Mouse (Mus musculus): Measurements from ENCODE around the gene Aaed1. TPM values are rescaled to one million over a fixed set of nuclear protein-coding genes. Genes with fewer than 3 reads are reported as not detected.
"Not testable (repeated sequence)": the region's sequence is repeated elsewhere in the genome, so short reads cannot be mapped to it uniquely, and the experiment has no call there.

Gene Aaed1
- polyA plus RNA-seq, 1 experiment from 2014 or later = 13.4 TPM

DNA sequence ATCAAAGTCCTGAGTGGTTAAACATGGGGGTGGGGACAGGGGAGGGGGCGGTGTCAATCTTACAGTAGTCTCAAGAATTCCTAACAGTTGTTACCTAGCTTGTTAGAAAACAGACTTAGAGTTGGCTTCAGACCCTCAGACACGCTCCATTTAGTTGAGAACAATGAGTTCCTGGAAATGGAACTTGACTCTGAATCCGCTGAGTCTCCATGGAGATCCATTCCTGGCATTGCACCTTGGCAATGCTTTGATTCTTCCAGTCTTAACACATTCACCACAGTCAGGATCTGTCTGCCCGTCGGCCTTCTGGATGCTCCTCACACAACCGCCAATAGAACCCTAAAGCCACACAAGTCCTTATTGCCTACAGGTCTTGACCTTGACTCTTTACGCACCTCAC is 52.6 kb downstream of the Aaed1 start:
- no peaks in the 10 kb centered on the region for H3K27me3 ChIP-seq
- ATAC-seq (ENCODE audit: low FRiP score, low read depth) = no peak
- WGBS = 66% methylated on average over 7 of the region's 7 CpGs

DNA sequence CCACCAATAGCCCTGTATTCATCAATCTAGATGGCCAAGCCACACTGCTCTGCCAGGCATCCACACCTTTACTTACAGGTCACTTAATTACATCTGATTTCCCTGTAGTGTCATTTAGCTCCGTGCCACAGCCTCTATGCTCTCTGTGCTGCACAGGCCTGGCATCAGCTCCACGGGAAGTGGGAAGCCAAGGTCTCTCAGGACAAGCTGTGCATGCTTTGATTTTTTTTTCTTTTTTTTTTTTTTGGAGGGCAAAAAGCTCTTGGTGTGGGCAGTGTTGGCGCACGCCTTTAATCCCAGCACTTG is 54.0 kb downstream of the Aaed1 start:
- Histone ChIP-seq H3K4me1 (replicated peaks) (peaks cover 6% of the 10 kb centered on the region; the same call in 1 of the 2 replicates), H3K4me2 (no peak overlapping the region), H3K27ac (replicated peaks) (no peak overlapping the region; the same call in 1 of the 2 replicates), H3K4me3 (no peak overlapping the region), H3K9ac (no peak overlapping the region), H3K9me3 (no peaks in the 10 kb centered on the region), H3K36me3 (no peaks in the 10 kb centered on the region), H3K27me3 (no peaks in the 10 kb centered on the region)
- peak; percentile 61; the same call in 1 of the 2 replicates for ATAC-seq (ENCODE audit: low FRiP score, low read depth)
- WGBS = 60% methylated on average over 4 of the region's 4 CpGs

More for the DNA sequence above, 52.6 kb downstream of the Aaed1 start:
- H3K4me2 ChIP-seq = no peak overlapping the region
- no peaks in the 10 kb centered on the region for H3K9me3 ChIP-seq
- H3K36me3 ChIP-seq = no peaks in the 10 kb centered on the region
- H3K4me3 ChIP-seq = no peak overlapping the region
- no peak overlapping the region for H3K27ac ChIP-seq (replicated peaks)
- H3K4me1 ChIP-seq (replicated peaks) = peaks cover 6% of the 10 kb centered on the region; the same call in 1 of the 2 replicates
- H3K9ac ChIP-seq = no peak overlapping the region

DNA sequence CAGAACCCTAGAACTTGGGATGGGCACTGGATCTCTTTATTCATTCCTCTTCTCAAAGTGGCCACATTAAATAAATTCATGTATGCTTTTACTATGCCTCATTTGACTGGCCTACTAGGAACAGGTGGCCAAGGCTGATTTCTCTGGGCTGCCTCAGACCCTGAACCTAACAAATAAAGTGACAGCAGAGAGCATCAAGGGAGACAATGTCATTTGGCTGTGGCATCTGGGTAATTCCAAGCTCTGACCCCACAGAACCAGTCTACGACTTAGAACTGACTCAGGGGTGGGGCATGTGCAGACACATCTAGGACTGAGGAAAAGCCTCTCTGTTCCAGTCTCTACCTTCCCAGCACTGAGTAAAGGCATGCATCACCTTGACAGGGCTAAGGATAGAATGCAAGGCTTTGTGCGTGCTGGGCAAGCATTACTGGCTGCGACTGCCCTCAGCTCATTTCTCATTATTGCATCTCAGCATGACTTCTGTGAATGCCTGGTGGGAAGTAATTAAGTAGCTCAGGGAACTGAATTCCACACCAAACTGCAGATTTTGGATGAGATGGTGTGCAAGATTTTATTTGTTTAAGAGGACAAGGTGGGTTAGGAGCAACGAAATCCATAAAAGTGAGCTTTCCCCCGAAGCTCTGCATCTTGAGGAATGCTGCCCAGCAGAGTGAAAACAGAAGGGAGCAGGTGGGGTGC is 54.5 kb downstream of the Aaed1 start:
- no peaks in the 10 kb centered on the region for H3K9me3 ChIP-seq
- H3K27me3 ChIP-seq = no peaks in the 10 kb centered on the region
- WGBS = 16% methylated on average over 5 of the region's 5 CpGs
- no peak overlapping the region; the same call in 1 of the 2 replicates for H3K27ac ChIP-seq (replicated peaks)
- no peak overlapping the region for H3K4me3 ChIP-seq
- no peak overlapping the region for H3K9ac ChIP-seq
- peaks cover 6% of the 10 kb centered on the region; the same call in 1 of the 2 replicates for H3K4me1 ChIP-seq (replicated peaks)
- no peak overlapping the region for H3K4me2 ChIP-seq
- ATAC-seq (ENCODE audit: low FRiP score, low read depth) = peak; percentile 77; the same call in 1 of the 2 replicates
- no peaks in the 10 kb centered on the region for H3K36me3 ChIP-seq

DNA sequence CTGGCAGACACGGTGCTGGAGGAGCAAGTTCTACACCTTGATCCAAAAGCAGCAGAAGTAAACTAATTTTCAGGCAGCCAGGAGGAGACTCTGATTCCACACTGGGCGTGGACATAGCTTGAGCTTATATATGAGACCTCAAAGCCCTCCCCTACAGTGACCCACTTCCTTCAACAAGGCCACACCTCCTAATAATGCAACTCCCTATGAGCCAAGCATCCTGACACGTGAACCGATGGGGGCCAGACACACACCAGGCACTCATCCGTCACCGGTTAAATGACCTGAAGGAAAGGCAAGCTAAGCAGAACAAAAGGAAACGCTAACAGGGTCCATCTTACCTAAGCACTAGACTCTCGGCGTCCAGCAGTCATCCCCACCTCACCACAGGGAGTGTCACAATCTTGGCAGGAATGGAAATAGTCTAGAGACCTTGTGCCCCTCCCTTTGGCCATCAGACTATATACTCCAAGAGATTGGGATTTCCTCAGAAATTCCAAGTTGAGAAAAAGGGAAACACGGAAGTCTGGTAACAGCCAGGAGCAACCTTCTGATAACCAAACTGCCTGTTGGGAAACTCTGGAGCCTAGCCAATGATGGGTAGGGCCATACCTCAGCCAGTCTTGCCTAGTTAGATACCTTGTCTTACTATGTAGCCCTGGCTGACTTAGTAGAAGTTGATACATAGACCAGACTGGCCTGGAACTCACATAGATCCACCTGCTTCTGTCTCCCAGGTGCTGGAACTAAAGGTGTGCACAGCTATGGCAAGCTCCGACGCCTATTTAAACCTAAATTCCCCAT is 55.3 kb downstream of the Aaed1 start:
- Histone ChIP-seq H3K36me3 (no peaks in the 10 kb centered on the region), H3K27ac (replicated peaks) (no peak overlapping the region), H3K27me3 (no peaks in the 10 kb centered on the region), H3K4me3 (no peak overlapping the region), H3K4me1 (replicated peaks) (peaks cover 6% of the 10 kb centered on the region; the same call in 1 of the 2 replicates), H3K9me3 (no peaks in the 10 kb centered on the region), H3K4me2 (no peak overlapping the region), H3K9ac (no peak overlapping the region)
- no peak; the same call in 1 of the 2 replicates for ATAC-seq (ENCODE audit: low FRiP score, low read depth)
- WGBS = 76% methylated on average over 12 of the region's 12 CpGs

GRCm38 (mm10) chr13:64254185-64254584 is 58.3 kb downstream of the Aaed1 start:
- not testable (repeated sequence) for H3K36me3 ChIP-seq; H3K4me1 ChIP-seq (replicated peaks); H3K27me3 ChIP-seq; H3K27ac ChIP-seq (replicated peaks); H3K9ac ChIP-seq; H3K4me2 ChIP-seq; H3K9me3 ChIP-seq; ATAC-seq (ENCODE audit: low FRiP score, low read depth); H3K4me3 ChIP-seq
- WGBS = 82% methylated on average over 10 of the region's 11 CpGs

GRCm38 (mm10) chr13:64253697-64254096 is 58.8 kb downstream of the Aaed1 start:
- Histone ChIP-seq H3K4me3 (no peak overlapping the region), H3K4me2 (no peak overlapping the region), H3K27ac (replicated peaks) (no peak overlapping the region), H3K36me3 (no peaks in the 10 kb centered on the region), H3K9me3 (no peaks in the 10 kb centered on the region), H3K4me1 (replicated peaks) (peaks cover 8% of the 10 kb centered on the region), H3K9ac (no peak overlapping the region), H3K27me3 (no peaks in the 10 kb centered on the region)
- no peak for ATAC-seq (ENCODE audit: low FRiP score, low read depth)

- no peak overlapping the region for H3K9ac ChIP-seq
- no peaks in the 10 kb centered on the region for H3K9me3 ChIP-seq
- peaks cover 8% of the 10 kb centered on the region; the same call in 1 of the 2 replicates for H3K4me1 ChIP-seq (replicated peaks)
- no peak for ATAC-seq (ENCODE audit: low FRiP score, low read depth)
- no peak overlapping the region for H3K27ac ChIP-seq (replicated peaks)
- H3K4me2 ChIP-seq = no peak overlapping the region
- no peaks in the 10 kb centered on the region for H3K36me3 ChIP-seq
- WGBS = 74% methylated on average over 5 of the region's 5 CpGs
- H3K27me3 ChIP-seq = no peaks in the 10 kb centered on the region
- no peak overlapping the region for H3K4me3 ChIP-seq
Observed at GRCm38 (mm10) chr13:64252147-64252546, 60.4 kb downstream of the Aaed1 start.

GRCm38 (mm10) chr13:64250363-64250762 is 62.1 kb downstream of the Aaed1 start:
- Histone ChIP-seq H3K9ac (no peak overlapping the region), H3K9me3 (no peaks in the 10 kb centered on the region), H3K4me2 (no peak overlapping the region), H3K27ac (replicated peaks) (no peak overlapping the region), H3K36me3 (no peaks in the 10 kb centered on the region), H3K4me1 (replicated peaks) (peaks cover 8% of the 10 kb centered on the region; the same call in 1 of the 2 replicates), H3K27me3 (no peaks in the 10 kb centered on the region), H3K4me3 (no peak overlapping the region)
- 40% methylated on average over 1 of the region's 1 CpGs for WGBS
- ATAC-seq (ENCODE audit: low FRiP score, low read depth) = no peak

DNA sequence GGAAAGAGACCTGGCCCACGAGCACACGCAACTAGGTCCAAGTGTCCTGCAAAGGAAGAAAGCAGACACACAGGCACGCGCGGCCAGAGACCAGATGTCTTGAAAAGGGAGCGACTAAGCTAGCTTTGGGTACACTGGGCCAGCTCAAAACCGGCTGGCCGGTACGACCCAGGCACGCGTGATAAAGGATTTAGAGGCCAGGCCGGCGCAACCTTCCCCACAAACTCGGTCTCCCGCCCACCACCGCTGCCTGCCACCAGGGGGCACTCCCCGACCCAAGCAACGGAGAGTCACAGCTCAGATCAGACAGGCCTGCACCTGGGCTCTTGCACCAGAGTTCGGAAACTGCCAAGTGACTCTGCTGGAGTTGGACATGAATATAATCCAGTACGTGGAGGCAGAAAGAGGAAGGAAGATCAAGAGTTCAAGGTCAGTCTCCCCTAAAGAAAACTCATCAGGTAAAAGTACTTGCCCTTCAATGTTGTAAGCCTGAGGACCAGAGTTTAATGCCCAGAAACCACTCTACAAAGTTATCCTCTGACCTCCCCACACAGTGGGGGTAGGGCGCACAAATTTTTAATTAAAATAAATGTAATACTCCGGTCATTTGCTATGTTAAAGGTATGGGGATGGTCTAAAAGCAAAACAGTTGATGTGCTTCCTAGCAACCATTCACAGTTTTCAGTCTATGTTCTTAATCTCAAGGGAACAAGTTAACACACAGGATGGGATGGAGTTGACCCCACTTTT is 63.6 kb downstream of the Aaed1 start:
- Histone ChIP-seq H3K4me3 (peak overlapping the region; percentile 41), H3K27me3 (no peaks in the 10 kb centered on the region), H3K36me3 (no peaks in the 10 kb centered on the region), H3K4me1 (replicated peaks) (peaks cover 8% of the 10 kb centered on the region; the same call in 1 of the 2 replicates), H3K9me3 (no peaks in the 10 kb centered on the region), H3K9ac (peak overlapping the region; percentile 41), H3K27ac (replicated peaks) (no peak overlapping the region), H3K4me2 (peak overlapping the region; percentile 84)
- WGBS = 8% methylated on average over 22 of the region's 22 CpGs
- ATAC-seq (ENCODE audit: low FRiP score, low read depth) = peak; percentile 79

DNA sequence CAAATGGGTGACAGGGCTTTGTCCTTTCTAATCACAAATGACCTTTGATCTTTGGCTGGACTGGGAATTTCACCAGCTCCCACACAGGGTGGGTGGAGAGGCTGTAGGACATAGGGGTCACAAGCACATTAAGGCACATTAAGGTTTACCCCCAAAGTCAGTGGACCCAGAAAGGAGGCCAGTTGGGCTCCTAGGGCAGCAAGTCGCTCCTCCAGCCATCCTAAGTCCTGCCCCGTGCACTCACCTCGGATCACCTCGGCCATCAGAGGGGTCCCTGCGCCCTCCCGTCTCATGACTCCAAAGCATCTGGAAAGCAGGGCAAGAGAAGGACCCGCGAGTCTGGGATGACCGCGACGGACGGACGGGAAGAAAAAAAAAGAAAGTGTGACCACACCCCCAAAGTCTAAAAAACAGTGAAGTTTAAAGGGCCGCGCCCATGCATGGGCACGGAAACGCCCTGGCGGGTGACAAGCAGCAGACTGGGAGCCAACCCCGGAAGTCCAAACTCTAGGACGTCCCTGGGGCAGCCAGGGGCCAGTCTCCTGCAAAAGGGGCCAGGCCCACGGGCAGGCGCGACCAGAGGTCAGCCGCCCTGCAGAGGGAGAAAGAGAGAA is 64.2 kb downstream of the Aaed1 start:
- Histone ChIP-seq H3K4me2 (peak overlapping the region; percentile 84), H3K27me3 (no peaks in the 10 kb centered on the region), H3K9me3 (no peaks in the 10 kb centered on the region), H3K4me3 (peak overlapping the region; percentile 41), H3K9ac (peak overlapping the region; percentile 41), H3K36me3 (no peaks in the 10 kb centered on the region), H3K4me1 (replicated peaks) (peaks cover 8% of the 10 kb centered on the region; the same call in 1 of the 2 replicates), H3K27ac (replicated peaks) (no peak overlapping the region)
- ATAC-seq (ENCODE audit: low FRiP score, low read depth) = peak; percentile 68
- WGBS = under 1% methylated on average over 24 of the region's 24 CpGs

- no peak for ATAC-seq (ENCODE audit: low FRiP score, low read depth)
- H3K27ac ChIP-seq (replicated peaks) = no peak overlapping the region
- H3K9me3 ChIP-seq = no peaks in the 10 kb centered on the region
- no peak overlapping the region for H3K9ac ChIP-seq
- H3K4me1 ChIP-seq (replicated peaks) = peaks cover 8% of the 10 kb centered on the region; the same call in 1 of the 2 replicates
- H3K4me3 ChIP-seq = no peak overlapping the region
- H3K27me3 ChIP-seq = no peaks in the 10 kb centered on the region
- H3K36me3 ChIP-seq = no peaks in the 10 kb centered on the region
- WGBS = 90% methylated on average over 12 of the region's 12 CpGs
- H3K4me2 ChIP-seq = no peak overlapping the region
Observed at GRCm38 (mm10) chr13:64246106-64246505, 66.4 kb downstream of the Aaed1 start.

Data from hindbrain, embryonic 15.5 days (tissue).